Mouse (Mus musculus) spleen, adult 2 months (tissue): Measurements from ENCODE around the gene Ms4a15.

ENCODE experiments used
- CTCF ChIP-seq: fragments of 200-500 bp; IDR thresholded peaks from 2 replicates; pipeline ENCODE4 v1.5.1; 2011; ENCODE audit warnings: mild to moderate bottlenecking, inconsistent platforms; ENCODE audit not compliant: insufficient read depth, insufficient read length, insufficient replicate concordance; ENCODE audit errors: extremely low read depth
- POLR2A ChIP-seq: fragments of 200-500 bp; IDR thresholded peaks from 2 replicates; pipeline ENCODE4 v1.6.1; 2011; ENCODE audit warnings: low read depth, low read length, inconsistent platforms

DNA sequence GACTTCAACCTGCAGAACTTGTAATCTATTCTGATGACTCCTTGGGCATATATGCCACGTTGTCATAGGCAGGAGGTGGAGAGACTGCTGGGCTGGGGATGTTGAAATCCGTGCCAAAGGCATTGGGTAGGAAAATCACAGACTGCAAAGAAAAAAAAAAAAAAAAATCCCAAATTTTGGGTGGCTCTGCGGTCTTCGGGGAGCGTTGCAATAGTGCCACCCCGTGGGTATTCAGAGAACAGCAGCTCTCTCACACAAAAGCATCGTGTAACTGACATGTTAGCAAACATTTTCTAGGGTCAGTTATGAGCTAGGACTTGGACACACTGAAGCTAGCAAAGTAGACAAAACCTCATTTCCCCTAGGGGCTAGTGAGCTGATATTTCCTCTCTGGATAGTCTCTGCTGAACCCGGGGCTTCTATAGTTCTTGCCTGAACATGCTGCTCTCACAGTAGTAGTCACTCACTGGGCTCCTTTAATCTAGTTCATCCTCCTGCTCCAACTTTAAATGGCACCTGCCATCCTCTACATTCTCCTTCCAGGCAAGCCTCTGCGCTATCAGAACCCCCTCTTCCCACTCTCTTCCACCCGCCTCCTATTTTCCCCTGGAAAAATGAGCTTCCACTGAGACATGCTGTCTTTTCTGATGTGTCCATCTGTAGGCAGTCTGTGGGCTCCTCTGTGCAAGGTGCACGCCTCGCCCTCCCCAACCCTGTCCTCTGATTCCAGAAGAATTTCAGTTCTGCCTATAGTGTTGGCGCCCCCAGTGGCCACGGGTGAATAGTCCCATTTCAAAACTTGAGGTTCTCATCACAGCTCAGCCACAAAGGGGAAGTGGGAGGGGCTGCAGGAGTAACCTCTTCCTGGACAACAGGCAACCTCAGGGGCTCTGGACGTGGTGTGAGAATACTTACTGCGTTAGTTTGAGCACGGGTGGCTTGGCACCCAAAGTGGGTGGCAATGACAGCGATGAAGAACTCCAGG, 13.6 kb downstream of the Ms4a15 start:
- TF ChIP-seq CTCF (peak; percentile 62; the same call in 1 of the 2 replicates), POLR2A (no peak)
